Mouse (Mus musculus) MEL (cell line): ENCODE results near the gene Trak1.
"Not testable (repeated sequence)": the region's sequence is repeated elsewhere in the genome, so short reads cannot be mapped to it uniquely, and the experiment has no call there.

Experiments
- CHD2 ChIP-seq: IDR thresholded peaks from 2 replicates; pipeline ENCODE4 v1.6.1; 2011; ENCODE audit warnings: low read length, improper control_type of control experiment
- CTCF ChIP-seq, 3 experiments: IDR thresholded peaks in 2 of 3; conservative IDR thresholded peaks in 1 of 3; 2 replicates each; pipeline ENCODE4 v1.5.1; 2011 to 2012; ENCODE audit warnings: low read length in 3 of 3, low read depth in 2 of 3, mild to moderate bottlenecking in 2 of 3, improper control_type of control experiment in 1 of 3, inconsistent platforms in 1 of 3, mixed read lengths in 1 of 3, moderate library complexity in 1 of 3; ENCODE audit not compliant: control insufficient read depth in 1 of 3, insufficient read depth in 1 of 3, poor library complexity in 1 of 3, severe bottlenecking in 1 of 3
- ELF1 ChIP-seq: IDR thresholded peaks from 2 replicates; pipeline ENCODE4 v1.6.1; 2014; ENCODE audit warnings: low read depth, mild to moderate bottlenecking, inconsistent platforms, low read length, improper control_type of control experiment, moderate library complexity
- HCFC1 ChIP-seq: IDR thresholded peaks from 2 replicates; pipeline ENCODE4 v1.6.1; 2012; ENCODE audit warnings: low read depth, mild to moderate bottlenecking, inconsistent platforms, low read length, improper control_type of control experiment, moderate library complexity
- JUND ChIP-seq: IDR thresholded peaks from 2 replicates; pipeline ENCODE4 v1.6.1; 2011; ENCODE audit warnings: low read depth, mild to moderate bottlenecking, improper control_type of control experiment, low read length
- KAT2A ChIP-seq: conservative IDR thresholded peaks from 2 replicates; pipeline ENCODE4 v1.6.1; 2012; ENCODE audit warnings: low read depth, low read length, improper control_type of control experiment, inconsistent platforms
- MAFK ChIP-seq: IDR thresholded peaks from 2 replicates; pipeline ENCODE4 v1.6.1; 2011; ENCODE audit warnings: low read depth, mild to moderate bottlenecking, low read length, improper control_type of control experiment, borderline replicate concordance
- MAX ChIP-seq: IDR thresholded peaks from 2 replicates; pipeline ENCODE4 v1.6.1; 2011; ENCODE audit warnings: low read length, improper control_type of control experiment
- MYC ChIP-seq: IDR thresholded peaks from 2 replicates; pipeline ENCODE4 v1.6.1; 2011; ENCODE audit warnings: low read depth, mild to moderate bottlenecking, low read length, improper control_type of control experiment, moderate library complexity
- POLR2AphosphoS2 ChIP-seq: IDR thresholded peaks from 2 replicates; pipeline ENCODE4 v1.6.1; 2011; ENCODE audit warnings: low read length, improper control_type of control experiment
- RAD21 ChIP-seq: IDR thresholded peaks from 2 replicates; pipeline ENCODE4 v1.6.1; 2011; ENCODE audit warnings: mild to moderate bottlenecking, low read depth, low read length, improper control_type of control experiment
- SMC3 ChIP-seq: IDR thresholded peaks from 2 replicates; pipeline ENCODE4 v1.6.1; 2011; ENCODE audit warnings: low read depth, low read length, improper control_type of control experiment
- TAL1 ChIP-seq: IDR thresholded peaks from 2 replicates; pipeline ENCODE4 v1.6.1; 2012; ENCODE audit warnings: mild to moderate bottlenecking, inconsistent platforms, low read length, moderate library complexity, mixed read lengths
- TBP ChIP-seq: IDR thresholded peaks from 2 replicates; pipeline ENCODE4 v1.8.0; 2011; ENCODE audit warnings: low read depth, low read length, improper control_type of control experiment

- not testable (repeated sequence) for TF ChIP-seq TAL1; CHD2; CTCF (IDR thresholded peaks at IDR 0.05 in 2 of 3, conservative IDR thresholded peaks at IDR 0.05 in 1 of 3; ENCODE audit: control insufficient read depth in 1 of 3, insufficient read depth in 1 of 3, low read depth in 2 of 3, low read length in 3 of 3, poor library complexity in 1 of 3, severe bottlenecking in 1 of 3); MAX; ELF1; HCFC1; RAD21; TBP; KAT2A; SMC3; MYC; MAFK; JUND; POLR2AphosphoS2
Observed at GRCm38 (mm10) chr9:121328342-121328741, 31.0 kb downstream of the Trak1 start.
